Mouse (Mus musculus) monocyte, adult 5-6 weeks (primary cell): Measurements from ENCODE around the gene Sgsm1. TPM values are rescaled to one million over a fixed set of nuclear protein-coding genes. Genes with fewer than 3 reads are reported as not detected.

Experiments
- ATAC-seq: fragments of 153-309, 156-312 bp; replicated peaks from 2 replicates; pipeline ENCODE4 v1.8.0; 2017; ENCODE audit warnings: mild to moderate bottlenecking; ENCODE audit not compliant: low TSS enrichment, insufficient number of reproducible peaks, severe bottlenecking, poor library complexity, low FRiP score
- total RNA-seq: library from RNA; stranded (forward); fragments of 200-1000, 200-491, 200-594 nt; gene quantifications from 3 replicates; pipeline ENCODE4 v1.2.3, GENCODE M21; 2017

Sgsm1 gene
- total RNA-seq, 1 experiment from 2014 or later = not detected

- ATAC-seq = no peak
Observed at GRCm38 (mm10) chr5:113288490-113288889, 22.1 kb downstream of the Sgsm1 start.

GRCm38 (mm10) chr5:113287762-113288161 lies 22.8 kb downstream of the Sgsm1 start:
- ATAC-seq = no peak

- ATAC-seq = no peak
Observed at GRCm38 (mm10) chr5:113286591-113287520, 23.7 kb downstream of the Sgsm1 start.

- ATAC-seq = no peak
Observed at GRCm38 (mm10) chr5:113286048-113286447, 24.5 kb downstream of the Sgsm1 start.

- no peak for ATAC-seq
Observed at GRCm38 (mm10) chr5:113285541-113285940, 25.0 kb downstream of the Sgsm1 start.

GRCm38 (mm10) chr5:113283726-113284125 lies 26.9 kb downstream of the Sgsm1 start:
- no peak for ATAC-seq

DNA sequence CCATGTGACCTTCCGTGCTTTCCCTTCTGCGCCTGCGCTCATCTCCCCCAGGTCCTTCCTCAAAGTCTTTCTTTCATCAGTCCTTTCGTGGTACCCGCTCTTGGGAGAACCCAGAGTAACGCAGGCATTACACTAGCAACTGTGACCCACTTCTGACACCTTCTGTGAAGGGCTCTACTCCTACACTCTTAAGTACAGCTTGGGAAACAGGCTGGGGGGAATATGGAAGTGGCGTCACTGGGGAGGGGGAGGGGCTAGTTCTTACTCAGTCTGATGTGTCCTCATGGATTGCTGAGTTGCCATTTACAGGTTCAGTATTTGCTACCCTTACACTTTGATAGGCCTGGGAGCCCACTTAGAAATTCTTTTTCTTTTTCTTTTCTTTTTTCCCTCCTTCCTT lies 29.0 kb downstream of the Sgsm1 start:
- ATAC-seq = no peak

- no peak for ATAC-seq
Observed at GRCm38 (mm10) chr5:113280138-113280856, 30.3 kb downstream of the Sgsm1 start.

- ATAC-seq = no peak
Observed at GRCm38 (mm10) chr5:113275839-113276238, 34.7 kb downstream of the Sgsm1 start.

GRCm38 (mm10) chr5:113271207-113271811 lies 39.3 kb downstream of the Sgsm1 start:
- no peak for ATAC-seq

DNA sequence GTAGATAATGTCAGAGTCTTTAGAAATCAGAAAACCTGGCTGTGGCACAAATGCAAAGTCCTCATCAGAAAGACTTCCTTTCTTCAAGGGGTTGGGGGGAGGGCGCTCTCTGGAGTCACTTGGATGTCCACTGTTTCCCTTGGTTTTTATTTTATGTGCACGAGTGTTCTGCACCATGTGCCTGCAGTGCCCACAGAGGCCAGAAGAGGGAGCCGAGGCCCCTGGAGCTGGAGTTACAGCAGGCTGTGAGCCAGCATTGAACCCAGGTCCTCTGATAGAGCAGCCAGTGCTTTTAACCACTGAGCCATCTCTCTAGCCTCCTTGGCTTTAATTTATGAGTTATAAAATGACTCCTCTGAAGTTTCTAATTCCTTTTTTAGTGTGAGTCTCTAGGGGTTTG lies 40.5 kb downstream of the Sgsm1 start:
- ATAC-seq = no peak

DNA sequence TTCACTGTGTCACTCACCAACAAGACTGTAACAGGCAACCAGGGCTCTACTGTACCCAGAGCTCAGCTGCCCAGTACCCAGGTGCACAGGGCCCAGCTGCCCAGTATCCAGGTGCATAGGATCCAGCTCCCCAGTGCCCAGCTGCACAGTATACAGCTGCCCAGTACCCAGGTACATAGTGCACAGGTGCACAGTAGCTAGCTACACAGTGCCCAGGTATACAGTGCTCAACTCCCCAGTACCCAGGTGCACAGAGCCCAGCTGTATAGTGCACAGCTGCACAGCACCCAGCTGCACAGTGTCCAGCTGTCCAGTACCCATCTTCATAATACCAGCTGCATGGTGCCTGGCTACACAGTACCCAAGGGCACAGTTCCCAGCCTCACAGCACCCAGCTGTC lies 42.3 kb downstream of the Sgsm1 start:
- ATAC-seq = no peak

DNA sequence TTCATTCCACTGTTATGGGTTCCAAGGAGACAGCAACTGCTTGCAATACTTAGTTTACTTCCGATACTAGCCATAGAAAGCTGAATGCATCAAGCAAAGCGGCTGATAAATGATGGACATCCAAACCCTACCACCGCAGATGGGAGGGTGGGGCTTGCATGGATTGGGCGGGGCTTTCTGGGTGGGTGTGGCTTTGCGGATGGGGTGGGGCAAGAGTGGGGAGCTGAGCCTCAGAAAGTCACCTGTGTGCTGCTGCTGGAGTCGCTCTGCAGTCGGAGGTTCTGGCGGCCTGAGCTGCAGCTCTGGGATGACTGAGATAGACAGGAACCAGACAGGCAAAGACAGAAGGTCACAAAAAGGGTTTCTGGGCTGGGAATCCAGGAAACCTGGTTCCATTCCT lies 44.9 kb downstream of the Sgsm1 start:
- no peak for ATAC-seq

- ATAC-seq = no peak
Observed at GRCm38 (mm10) chr5:113250806-113251205, 59.8 kb downstream of the Sgsm1 start.

- ATAC-seq = no peak
Observed at GRCm38 (mm10) chr5:113249263-113249930, 61.2 kb downstream of the Sgsm1 start.

DNA sequence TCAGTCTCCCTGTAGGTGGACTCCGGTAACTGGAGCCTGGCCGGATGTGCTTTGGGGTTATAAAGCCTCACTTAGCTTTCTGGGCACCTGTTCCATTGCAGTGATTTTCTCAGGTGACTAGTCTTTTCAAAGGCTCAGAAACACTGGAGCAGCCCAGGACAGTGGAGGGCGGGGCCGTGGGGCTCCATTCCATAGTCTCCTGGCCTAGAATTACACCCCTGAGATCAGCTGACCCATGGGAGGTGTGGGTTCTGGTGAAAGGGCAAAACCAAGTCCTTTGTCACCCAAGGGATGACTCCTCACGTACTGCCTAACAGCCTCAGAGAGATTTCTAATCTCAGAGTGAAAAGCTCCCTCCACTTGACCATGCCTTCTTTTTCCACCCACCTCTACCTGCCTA lies 80.4 kb downstream of the Sgsm1 start:
- ATAC-seq = no peak

DNA sequence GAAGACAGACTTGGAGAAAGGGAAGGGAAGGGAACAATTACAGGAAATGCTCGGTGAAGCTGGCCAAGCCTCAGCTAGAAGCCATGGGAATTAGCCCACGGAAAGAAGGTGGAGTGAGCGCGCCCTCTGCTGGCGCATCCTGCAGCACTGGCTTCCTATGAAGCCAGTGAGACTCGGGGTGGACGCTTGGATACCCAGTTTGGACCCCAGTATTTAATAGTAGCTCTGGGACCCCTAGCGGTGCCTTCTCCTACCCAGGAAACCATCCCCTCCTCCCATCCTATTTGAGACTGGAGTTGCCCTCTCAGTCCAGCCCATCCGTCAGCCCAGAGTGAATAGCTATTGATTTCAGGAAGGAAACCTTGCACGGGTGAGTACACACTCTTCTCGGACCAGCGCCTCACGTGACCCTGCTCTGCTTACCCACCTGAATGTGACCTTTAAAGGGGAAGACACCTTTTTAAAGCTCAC lies 83.9 kb downstream of the Sgsm1 start, which contains the start of gene Tmem211:
TSS of gene Tmem211 (plus strand) at position 278 of the 471 bp plus-strand sequence.
- ATAC-seq = peak; percentile 65

DNA sequence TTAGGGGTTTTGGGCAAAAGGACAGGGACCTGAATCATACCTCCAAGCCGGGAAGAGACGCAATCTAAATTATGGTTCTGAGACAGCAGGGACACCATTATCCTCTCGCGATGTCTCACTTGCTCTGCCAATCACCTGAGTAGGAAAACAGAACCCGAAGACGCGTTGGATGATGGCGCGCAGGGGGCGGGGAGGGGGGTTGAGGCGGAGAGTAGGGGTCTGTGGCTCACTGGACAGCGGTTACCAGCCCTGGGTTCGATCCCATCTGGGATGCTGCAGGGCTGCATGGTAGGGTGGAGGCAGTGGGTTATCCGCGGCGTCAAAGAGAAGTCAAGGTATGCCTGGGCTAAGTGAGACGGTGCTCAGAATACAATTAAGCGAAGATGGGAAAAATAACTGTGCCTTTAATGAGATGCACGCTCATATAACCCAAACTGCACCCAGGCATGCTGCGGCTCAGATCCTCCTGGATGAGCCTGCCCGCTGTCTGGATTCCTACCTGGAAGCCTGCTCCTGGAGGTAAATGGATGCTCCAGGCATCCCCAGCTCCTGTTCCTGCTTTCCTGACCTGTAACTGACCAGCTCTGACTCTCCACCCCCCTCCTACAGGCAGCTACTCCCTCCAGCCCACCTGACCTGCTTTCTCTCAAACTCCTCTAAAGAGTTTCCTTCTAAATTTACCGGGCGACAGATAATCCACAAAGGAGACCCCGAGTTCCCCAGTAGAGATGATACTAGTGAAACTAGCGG lies 84.7 kb downstream of the Sgsm1 start:
- no peak for ATAC-seq
